Mouse (Mus musculus) megakaryocyte, embryonic 14.5 days (primary cell): ENCODE measurements around the gene Zc3h12b.

Experiments used
- FLI1 ChIP-seq: IDR thresholded peaks from 2 replicates; pipeline ENCODE4 v1.6.1; 2012; ENCODE audit warnings: low read length, inconsistent platforms, mixed read lengths
- GATA1 ChIP-seq: IDR thresholded peaks from 3 replicates; pipeline ENCODE4 v1.6.1; 2012; ENCODE audit warnings: mixed read lengths, low read length, inconsistent platforms, borderline replicate concordance

- TF ChIP-seq GATA1 (no peak), FLI1 (no peak)
Measured at GRCm38 (mm10) chrX:95948135-95948534, 236.7 kb downstream of the Zc3h12b start.
